Mouse (Mus musculus): ENCODE data around the gene Cfap43.

The Cfap43 gene

DNA sequence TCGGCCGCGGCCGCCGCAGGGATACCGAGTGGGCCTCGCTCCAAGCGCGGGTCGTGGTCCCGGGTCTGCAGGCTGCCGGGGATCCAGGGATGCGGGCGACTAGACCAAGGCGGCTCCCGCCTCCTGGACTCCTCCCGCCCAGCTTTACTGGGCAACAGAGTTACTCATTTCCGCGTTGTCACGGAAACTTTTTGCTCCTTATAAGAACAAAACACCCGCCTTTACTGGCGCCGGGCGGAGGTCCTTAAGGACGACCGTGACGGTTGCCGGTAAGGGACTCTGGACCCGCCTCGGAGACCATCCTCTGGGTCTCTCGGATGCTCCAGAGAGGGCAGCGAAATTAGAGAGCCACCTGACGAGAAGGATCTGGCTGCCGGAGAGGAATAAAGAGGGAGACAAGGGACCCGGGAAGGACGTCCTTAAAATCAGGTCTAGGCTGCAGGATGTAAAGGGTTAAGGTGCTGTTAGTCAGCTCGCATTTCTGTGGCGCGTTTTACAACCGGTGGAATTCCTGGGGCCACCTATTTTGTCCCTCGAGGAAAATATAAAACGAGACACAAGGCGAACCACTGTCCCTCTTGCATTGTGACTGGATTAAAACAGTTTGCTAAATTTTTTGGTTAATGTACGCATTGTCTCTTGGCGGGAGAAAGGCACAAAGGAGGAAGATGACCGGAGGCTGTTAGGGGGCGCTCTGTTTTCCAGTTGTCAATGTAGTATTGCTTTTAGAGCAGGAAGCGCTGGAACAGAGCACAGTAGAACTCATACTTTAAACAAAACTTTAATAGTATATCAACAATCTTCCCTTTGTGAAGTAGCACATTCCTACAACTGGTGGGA is at the start of gene Cfap43, which contains the start of gene Itprip:
Gene Cfap43, minus strand, starts transcription at position 162 of the 840 bp plus-strand sequence.
Gene Itprip, minus strand, starts transcription at position 174 of the 840 bp plus-strand sequence.
- peak; percentile 65 for DNase-seq

DNA sequence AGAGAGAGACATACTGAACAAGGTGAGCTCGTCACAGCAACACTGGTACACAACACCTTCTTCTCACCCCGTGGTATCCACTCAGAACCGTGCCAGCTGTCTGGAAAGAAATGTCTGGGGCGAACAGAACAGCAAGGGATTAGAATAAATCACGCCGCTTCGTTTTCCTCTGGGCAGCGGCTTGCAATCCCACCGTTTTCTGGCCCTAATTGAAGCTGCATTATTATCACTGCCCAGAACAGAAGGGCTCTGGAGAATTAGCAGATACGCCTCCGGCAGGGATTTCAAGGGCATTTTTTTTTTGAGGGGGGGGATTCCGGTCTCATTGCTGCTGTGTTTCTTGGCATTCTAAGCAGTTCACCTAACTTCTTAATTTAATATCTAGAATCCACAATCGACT is 39.1 kb upstream of the Cfap43 start:
- no peak for DNase-seq

DNA sequence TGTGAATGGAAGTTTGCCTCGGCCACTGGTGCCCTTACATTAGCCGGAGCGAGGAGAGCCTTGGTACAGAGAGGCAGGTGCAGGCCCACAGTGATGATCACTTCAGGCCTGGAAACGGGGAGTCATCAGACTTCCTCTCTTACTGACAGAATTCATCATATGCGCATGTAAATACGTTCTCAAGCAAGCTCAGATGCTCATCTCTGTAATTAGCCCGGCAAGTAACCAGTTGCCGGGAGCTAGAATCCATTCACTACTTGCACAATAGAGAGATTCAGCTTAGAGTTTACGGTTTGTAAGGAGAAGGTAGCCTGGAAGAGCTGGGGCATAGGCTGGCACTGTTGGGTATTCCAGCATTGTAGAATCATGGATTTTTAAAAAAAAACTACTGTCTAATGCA is 34.1 kb upstream of the Cfap43 start:
- no peak for DNase-seq

DNA sequence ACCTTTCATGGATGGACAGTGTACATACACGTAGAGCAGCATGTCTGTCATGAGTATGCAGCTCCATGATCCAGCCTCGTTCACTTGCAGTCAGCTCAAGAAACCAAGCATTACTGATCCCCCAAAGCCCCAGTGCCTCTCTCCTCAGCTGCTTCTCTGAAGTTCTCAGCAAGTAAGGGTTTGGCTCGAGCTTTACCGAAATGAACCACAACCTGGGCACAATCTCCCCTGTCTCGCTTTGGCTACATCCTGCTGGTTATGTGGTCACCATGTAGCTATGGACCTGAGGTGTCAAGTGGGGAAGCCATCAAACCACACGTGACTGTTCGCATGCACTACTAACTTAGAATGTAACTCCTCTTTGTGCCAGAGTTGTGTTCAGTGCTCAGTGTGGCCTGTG is 31.9 kb upstream of the Cfap43 start:
- no peak for DNase-seq

DNA sequence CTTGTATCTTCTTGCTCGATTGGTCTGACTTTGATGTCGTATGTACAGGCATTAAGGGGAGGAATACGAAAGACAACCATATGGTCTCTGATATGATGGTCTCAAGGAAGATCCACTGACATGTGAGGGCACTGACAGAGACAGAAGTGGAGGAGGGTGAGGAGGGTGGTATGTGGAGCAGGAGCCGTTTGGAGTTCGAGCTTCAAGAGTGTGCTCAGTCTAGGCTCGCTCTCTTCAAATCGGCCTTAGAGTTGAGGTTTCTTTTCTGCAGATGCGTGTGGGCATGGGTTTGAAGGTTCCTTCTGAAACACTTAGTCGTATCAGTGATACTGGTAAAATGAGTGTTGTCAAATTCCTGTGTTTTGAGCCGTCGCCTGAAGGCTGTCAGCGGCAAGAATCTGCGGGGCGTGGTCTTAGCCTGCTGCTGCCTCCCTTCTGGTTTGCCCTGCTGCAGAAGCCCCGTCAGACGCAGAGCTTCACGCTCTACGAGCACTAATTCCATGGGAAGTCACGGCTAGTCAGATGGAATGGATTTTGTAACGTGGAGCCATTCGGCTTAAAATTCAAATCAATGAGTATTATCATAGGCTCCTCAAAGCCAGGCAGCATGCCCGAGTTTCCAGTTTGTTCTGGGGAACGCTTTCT is 27.9 kb upstream of the Cfap43 start:
- DNase-seq: no peak

DNA sequence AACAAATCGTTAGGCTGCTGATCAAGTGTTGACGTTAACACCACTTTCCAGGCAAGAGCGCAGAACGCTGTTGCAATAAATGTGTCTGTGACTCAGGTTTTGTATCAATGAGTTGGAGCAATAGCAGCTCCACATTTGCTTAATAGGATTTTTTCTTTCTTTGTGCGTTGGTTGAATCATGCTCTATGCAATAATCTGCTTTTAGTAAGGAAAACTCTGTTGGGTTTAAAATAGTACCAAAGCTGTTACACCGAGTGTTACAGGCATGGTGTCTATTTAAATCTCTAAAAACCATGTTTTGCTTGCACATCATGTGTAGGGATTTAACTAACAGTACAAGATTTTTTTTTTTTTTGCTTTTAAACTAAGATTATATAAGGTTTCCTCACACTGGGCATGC is 20.3 kb upstream of the Cfap43 start:
- no peak for DNase-seq

DNA sequence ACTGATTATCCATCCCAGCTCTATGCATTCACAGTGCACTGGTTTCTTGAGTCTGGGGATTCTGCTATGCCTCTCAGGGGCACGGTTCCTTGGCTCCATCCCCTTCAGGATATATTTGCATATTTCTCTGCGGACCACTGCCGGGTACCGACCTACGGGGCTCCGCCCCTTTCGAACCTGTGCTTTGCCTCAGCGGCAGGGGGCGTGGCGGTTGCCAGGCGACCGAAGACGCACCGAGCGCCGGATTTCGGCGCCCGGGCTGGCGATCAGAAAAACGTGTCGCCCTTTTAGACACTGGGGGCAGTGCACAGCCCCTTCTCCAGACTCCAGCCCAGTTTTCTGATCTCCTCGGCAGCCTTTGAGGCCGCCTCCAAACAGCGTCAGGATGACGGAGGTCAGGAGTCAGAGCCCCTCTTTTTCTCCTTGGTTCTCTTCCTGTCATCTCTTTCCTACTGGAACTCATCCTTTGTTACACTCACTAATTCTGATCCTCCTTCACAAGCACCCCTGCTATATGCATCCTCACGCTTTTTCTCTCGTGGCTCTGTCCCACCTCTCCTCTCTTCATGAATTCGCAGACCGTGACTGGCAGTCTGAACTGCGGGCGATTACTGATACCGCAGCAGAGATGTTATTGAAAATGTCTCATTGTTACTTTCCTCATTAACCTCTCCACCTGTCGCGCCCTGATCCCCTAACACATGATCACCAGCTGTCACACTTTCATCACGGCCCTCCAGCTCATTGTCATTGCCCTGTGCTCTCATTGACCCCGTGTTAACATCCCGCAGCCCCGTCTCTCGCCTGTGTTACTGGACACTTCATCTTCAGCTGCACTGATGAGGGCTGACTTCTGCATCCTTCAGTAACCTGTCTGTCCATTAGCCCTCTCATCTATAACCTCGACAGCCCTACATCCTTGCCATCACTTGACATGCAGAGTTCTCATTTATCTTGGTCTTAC is 18.6 kb upstream of the Cfap43 start, which contains the start of gene Cfap58:
Gene Cfap58, plus strand, starts transcription at position 233 of the 964 bp plus-strand sequence.
- peak; percentile 57 for DNase-seq

DNA sequence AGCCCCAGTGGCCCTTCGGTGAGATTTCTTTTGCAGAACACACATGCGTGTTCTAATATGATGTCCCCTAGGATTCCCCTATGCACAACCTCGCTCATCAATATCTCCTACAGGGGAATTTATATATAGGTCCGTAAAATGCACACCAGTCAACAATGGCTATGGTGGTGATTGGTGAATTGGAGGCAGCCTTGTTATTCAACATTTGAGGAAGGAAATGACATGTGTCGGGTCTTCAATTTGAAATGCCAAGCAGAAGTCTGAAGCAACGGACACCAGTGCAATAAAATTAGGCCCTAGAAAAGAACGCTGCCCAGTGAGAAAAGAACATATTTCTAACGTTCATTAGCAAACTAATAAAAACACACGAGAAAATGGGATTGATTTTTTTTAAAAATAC is 17.9 kb upstream of the Cfap43 start:
- no peak for DNase-seq

DNA sequence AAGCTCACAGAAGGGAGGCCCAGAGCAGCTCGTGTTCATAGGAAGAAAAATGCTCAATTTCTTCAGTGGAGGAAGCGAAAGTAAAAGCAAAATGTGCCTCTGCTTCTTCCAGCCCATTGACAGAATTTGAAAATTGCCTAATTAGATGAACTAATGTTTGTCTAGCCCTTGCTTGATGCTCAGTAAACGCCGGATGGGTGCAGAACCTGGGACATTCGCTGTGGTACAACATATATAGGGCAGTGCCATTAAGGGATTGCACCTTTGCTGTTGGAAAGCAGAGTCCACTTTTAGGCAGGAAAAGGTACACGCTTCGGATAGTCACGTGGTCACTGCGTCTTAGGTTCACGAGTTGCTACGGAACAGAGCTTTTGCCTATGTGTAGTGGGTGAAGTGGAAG is 17.4 kb upstream of the Cfap43 start:
- no peak for DNase-seq

DNA sequence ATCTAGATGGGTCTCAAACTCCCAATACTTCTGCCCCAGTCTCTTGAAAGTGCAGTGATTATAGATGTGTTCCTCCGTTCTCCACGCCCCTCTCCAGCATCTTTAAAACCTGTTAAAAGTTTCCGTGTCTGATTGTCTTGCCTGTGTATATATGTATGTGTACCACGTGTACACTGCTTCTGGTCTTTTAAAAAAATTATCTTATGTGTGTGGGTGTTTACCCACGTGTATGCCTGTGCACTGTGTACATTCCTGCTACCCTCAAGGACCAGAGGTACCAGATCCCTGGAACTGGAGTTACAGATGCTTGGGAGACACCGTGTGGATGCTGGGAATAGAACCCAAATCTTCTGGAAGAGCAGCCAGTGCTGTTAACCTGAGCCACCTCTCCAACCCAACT is 16.4 kb upstream of the Cfap43 start:
- DNase-seq: no peak

DNA sequence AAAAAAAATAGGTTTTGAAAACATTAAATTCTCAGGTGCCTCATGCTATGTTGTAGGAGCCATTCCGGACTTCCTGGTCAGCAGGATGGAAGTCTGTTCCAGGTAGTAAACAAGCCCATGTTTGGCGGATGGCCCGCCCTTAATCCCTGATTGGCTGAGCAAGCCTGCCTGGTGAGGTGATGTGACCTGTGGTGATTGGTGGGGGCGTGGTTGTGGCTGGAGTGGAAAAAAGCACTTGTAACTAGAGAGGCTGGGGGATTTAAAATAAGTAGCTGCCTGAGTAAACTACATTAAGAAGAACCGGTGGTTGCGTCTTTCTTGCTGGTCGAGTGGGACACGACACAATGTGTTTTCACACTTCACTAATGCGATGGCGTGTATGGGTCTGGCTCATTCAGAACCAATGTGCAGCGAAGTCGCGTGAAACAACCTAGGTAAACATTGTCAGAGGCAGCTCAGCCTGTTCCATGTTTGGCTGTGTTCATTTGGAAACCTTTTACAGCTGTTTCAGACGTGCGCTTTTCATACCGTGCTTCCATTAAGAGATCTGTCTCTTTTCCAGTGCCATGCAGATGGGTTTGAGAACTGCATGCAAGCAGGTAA is 15.7 kb upstream of the Cfap43 start:
- DNase-seq: no peak

DNA sequence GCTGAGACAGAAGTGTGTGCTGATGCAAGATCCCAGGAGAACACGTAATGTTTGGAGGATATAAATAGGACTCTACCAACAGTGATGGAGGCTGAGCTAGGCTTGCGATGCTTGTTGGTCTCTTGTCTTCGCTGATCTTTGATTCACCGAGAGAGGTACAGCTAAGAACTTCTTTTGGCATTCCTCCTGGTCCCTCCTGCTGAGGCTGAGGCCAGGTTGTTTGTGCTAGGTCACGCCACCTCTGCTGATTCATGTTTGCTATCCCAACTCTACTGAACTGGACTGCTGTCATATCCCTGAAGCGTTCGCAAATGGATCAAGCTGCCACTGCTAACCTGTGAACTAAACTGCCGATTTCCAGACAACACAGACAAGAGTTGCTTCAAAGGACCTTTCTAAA is 15.1 kb upstream of the Cfap43 start:
- no peak for DNase-seq

DNA sequence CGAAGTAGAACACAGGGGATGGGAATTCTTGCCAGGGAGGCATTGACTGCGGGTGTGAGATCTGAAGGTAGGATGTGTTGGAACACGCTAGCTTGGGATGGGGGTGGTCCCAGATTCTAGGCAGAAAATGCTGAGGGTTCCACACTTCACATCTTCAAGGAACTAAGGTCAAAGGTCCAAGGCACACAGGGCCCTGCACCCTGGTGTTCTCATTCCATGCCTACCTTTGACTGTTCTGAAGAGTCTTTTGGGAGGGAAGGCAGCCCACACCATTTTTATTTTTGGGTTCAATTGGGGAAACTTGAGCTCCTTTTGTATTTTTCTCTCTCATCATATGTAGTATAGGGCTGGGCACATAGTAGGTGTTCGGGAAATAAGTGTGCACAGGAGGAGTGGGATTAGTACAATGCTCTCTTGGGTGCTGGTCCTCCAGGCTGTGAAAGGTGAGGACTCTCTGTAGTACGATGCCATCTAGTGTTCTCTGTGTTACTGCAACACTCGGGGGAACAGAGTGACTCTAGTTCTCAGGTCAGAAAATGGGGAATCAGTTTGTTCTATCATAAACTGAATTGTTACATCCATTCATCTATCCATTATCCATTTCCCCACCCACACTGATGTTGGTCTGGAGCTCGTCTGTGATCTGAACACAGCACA is 13.0 kb upstream of the Cfap43 start:
- DNase-seq: no peak

DNA sequence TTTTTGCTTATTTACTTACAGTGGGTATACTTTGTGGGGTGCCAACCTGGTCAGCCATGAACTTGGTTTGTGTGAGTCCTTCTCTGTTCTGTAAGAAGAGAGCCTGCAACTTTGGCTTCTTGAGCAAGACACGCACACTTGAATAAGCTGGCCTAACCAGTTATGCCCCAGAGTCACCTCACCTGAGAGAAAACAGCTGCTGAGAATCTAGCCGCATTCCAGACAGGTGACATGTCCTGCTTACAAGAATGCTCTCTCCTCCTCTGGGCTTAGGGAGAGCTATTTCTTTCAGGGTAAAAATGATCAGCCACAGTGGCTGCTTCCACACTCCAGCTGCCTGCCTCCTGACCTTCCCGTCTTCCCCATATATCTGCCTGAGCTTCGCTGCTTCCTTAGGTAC is 10.0 kb upstream of the Cfap43 start:
- no peak for DNase-seq

DNA sequence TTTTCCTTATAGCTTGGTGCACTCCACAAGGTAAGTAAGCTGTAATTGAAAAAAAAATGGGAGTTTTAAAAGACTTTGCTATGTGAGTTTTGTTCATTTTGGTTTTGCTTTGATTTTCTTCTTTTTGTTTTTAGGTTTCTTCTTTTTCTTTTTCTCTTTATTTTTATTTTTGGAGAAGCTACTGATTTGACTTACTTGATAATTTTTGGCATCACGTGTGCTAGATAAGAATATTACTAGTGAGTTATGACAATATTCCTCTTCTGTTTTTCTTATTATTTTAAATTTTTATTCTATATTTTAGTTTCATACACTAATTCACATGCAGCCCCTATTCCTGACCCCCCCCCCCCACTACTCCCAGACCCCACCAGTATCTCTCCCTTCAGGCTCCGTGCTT is 7.9 kb upstream of the Cfap43 start:
- no peak for DNase-seq

DNA sequence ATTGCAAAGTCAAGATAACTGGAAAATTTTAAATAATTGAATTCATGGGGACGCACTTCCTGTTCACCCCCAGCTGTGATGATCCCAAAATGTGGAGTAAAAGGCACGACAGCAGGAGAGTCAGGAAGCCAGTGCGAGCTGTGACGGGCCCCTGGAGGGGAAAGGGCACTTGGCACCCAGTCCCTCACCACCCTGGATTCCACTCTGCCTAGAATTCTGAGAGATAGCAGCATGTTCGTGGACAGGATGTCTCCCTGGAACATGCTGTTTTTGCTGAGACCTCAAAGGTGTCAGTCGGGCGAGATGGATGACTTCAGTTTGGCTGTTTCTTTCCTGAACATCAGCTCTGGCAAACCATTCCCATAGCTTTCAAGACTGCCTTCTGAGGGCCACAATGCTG is 6.7 kb upstream of the Cfap43 start:
- no peak for DNase-seq

DNA sequence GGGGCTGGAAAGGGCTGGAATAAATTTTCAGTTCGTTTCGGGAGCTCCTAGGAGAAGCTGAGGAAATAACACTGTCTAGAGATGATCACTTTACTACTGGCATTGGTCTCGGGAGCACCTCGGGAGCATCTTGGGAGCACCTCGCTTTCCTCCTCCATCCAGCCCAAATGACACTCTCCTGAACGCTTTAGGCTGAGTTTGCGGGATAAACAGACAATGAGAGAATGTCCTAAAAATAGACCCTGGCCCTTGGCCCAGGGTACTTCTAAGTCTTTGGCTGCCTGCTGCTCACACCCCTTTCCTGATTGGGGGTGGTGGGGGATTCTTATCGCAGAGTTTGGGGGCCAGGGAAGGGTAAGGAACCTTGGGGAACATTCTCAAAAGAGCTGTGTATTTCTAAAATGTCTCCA is 884 bp upstream of the Cfap43 start:
- no peak for DNase-seq

DNA sequence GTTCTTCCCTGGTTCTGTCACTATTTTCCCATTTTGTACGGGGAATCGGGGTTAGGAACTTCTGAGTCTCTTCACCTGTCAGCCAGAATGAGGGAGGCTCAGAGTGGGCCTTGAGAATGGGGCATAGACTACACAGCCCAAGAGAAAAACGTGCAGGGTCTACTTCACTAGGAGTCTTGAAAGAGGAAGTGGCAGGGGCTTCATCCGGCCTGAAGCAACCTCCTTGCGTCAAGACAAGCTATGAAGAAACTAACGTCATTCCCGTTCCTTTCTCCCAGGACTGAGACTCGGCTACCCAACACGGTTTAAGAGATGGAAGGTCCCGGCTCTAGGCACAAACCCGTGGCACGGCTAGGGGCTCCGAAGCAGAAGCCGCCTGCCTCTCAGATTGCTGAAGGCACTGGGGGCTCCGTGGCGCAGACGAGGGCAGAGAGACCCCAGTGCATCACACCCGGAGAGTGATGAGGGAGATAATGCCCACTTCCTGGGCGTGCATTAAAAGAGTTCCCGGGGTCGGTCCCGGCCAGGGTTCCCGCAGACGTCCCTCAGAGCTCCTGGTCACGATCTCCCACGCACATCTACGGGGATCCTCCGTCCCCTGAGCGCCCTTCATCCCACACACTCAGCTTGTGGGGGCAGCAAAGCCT is 509 bp downstream of the Cfap43 start:
- DNase-seq: no peak

DNA sequence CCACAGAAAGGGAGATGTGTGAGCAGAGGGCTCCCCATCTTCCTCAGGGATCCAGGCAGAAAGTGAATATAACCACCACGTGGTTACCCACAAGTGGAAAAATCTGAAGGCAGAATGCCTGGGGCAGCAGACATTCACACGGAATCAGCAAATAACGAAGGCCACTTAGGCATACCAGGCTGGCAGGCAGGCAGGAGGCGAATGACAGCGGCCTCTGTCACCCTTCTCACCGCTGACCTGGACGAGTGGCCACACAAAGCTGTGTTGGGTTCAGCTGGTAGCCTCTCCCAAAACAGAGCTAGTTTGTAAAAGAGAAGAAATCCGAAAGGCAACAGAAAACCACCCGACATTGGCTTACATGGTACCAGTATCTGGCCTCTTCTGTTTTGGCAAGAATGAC is 1.1 kb downstream of the Cfap43 start:
- no peak for DNase-seq

DNA sequence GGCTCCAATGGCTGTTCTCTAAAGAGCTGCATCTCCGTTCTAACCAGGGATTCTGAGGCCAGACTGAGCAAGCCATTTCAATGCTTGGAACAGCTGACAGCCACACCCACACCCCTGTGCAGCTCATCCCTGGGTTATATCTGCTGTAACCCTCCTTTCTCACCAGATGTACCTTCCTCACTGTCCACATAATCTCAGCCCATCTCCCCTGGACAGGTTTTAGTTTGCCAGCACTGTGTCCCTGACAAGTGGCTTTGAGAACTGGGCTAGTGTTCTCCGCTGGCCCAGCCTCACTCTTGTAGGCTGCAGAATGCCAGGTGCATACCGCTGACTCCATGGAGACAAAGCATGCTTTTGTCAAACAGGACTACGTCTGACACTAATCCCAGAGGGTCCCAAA is 1.7 kb downstream of the Cfap43 start:
- DNase-seq: no peak

DNA sequence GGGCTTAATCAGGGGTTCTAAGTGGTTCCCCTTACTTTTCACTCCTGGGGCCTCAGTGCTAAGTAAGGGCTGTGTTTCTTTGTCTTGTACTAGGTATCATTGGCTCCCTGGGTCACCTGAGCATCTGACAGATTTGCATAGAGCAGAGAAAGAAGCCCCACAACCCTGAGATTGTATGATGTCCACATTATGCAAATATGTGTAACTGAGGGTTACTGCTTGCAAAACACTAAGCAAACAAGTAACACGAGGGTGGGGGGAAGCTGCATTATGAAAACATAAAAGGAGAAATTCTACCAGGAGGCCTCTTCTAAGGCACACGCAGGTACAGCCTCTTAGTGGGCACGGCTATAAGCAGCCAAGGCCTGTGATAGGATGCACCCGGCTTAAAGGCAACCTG is 3.8 kb downstream of the Cfap43 start:
- no peak for DNase-seq

DNA sequence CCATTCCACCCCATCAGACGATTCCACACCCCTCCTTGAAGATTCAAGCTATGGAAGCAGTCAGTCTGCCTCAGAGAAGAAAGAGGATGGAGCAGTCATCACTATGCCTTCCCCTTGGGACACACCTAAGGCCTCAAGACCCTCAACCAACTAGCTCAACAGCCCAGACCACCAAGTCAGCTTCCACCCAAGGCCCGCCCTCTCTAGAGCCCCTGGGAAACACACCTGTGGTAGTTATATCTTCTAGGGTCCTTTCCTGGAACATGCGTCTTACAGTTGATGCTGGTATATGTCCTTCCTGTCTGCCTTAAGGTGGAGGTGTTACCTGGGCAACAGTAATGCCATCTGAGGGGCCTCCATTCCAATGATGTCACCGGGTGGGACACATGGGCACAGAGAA is 4.9 kb downstream of the Cfap43 start:
- DNase-seq: no peak

Data from right cerebral cortex, postnatal 25 days (tissue).